Mouse (Mus musculus): ENCODE measurements at regions not wholly inside any gene's neighbourhood (a gene's known extent, or its start where the extent isn't known, plus 50 kb on each side); places are given as distances from the start of the nearest gene placed in this dataset.

- Histone ChIP-seq H3K27ac (replicated peaks; ENCODE audit: low read depth, low read length) (0 out of 2 replicates have a peak overlapping the region, but pooled peaks have one; percentile 3), H3K4me1 (ENCODE audit: control insufficient read depth, insufficient read depth, low read length) (no peaks in the 10 kb centered on the region), H3K9me3 (ENCODE audit: control insufficient read depth, low read length) (no peaks in the 10 kb centered on the region), H3K36me3 (ENCODE audit: control insufficient read depth, insufficient read depth, low read length) (no peaks in the 10 kb centered on the region), H3K4me2 (replicated peaks; ENCODE audit: low read depth, low read length, severe bottlenecking) (no peak overlapping the region), H3K4me3 (replicated peaks; ENCODE audit: low read length) (no peak overlapping the region), H3K9ac (ENCODE audit: low read depth, low read length, severe bottlenecking) (no peak overlapping the region), H3K27me3 (ENCODE audit: control insufficient read depth, insufficient read depth, low read length) (no peaks in the 10 kb centered on the region)
- DNase-seq (ENCODE audit: low spot score) (no peak), ATAC-seq (ENCODE audit: low FRiP score, low read depth) (no peak)
- 88% methylated on average over 5 of the region's 5 CpGs for WGBS
- no peak for TF ChIP-seq POLR2A (IDR thresholded peaks at IDR 0.05; ENCODE audit: borderline replicate concordance, extremely low read depth, insufficient read depth, insufficient read length)
Observed at GRCm38 (mm10) chr3:34908489-34908888, 258.3 kb downstream of the Sox2 start.

GRCm38 (mm10) chr3:34909350-34909749 lies 259.1 kb downstream of the Sox2 start:
- Histone ChIP-seq H3K4me1 (ENCODE audit: control insufficient read depth, insufficient read depth, low read length) (no peaks in the 10 kb centered on the region), H3K36me3 (ENCODE audit: control insufficient read depth, insufficient read depth, low read length) (no peaks in the 10 kb centered on the region), H3K27ac (replicated peaks; ENCODE audit: low read depth, low read length) (peak overlapping the region; percentile 3; the same call in 1 of the 2 replicates), H3K4me2 (replicated peaks; ENCODE audit: low read depth, low read length, severe bottlenecking) (no peak overlapping the region), H3K9ac (ENCODE audit: low read depth, low read length, severe bottlenecking) (no peak overlapping the region), H3K27me3 (ENCODE audit: control insufficient read depth, insufficient read depth, low read length) (no peaks in the 10 kb centered on the region), H3K9me3 (ENCODE audit: control insufficient read depth, low read length) (no peaks in the 10 kb centered on the region), H3K4me3 (replicated peaks; ENCODE audit: low read length) (no peak overlapping the region)
- DNase-seq (ENCODE audit: low spot score), result peak; percentile 48
- ATAC-seq (ENCODE audit: low FRiP score, low read depth), result no peak
- whole genome bisulfite sequencing, result 60% methylated on average over 3 of the region's 3 CpGs
- no peak for TF ChIP-seq POLR2A (IDR thresholded peaks at IDR 0.05; ENCODE audit: borderline replicate concordance, extremely low read depth, insufficient read depth, insufficient read length)

GRCm38 (mm10) chr3:34918326-34918932 lies 268.2 kb downstream of the Sox2 start:
- ATAC-seq (ENCODE audit: low FRiP score, low read depth) (peak; percentile 74; the same call in 1 of the 2 replicates), DNase-seq (ENCODE audit: low spot score) (peak; percentile 48)
- 11% methylated on average over 6 of the region's 6 CpGs for WGBS

GRCm38 (mm10) chr3:34920497-34920896 lies 270.3 kb downstream of the Sox2 start:
- DNase-seq (ENCODE audit: low spot score), result no peak
- Histone ChIP-seq H3K4me3 (replicated peaks; ENCODE audit: low read length) (no peak overlapping the region), H3K4me2 (replicated peaks; ENCODE audit: low read depth, low read length, severe bottlenecking) (no peak overlapping the region), H3K9me3 (ENCODE audit: control insufficient read depth, low read length) (no peaks in the 10 kb centered on the region), H3K36me3 (ENCODE audit: control insufficient read depth, insufficient read depth, low read length) (no peaks in the 10 kb centered on the region), H3K27me3 (ENCODE audit: control insufficient read depth, insufficient read depth, low read length) (no peaks in the 10 kb centered on the region), H3K27ac (replicated peaks; ENCODE audit: low read depth, low read length) (no peak overlapping the region), H3K9ac (ENCODE audit: low read depth, low read length, severe bottlenecking) (no peak overlapping the region), H3K4me1 (ENCODE audit: control insufficient read depth, insufficient read depth, low read length) (peaks cover 8% of the 10 kb centered on the region; the same call in 1 of the 2 replicates)
- ATAC-seq (ENCODE audit: low FRiP score, low read depth), result no peak
- no peak for TF ChIP-seq POLR2A (IDR thresholded peaks at IDR 0.05; ENCODE audit: borderline replicate concordance, extremely low read depth, insufficient read depth, insufficient read length)
- 77% methylated on average over 5 of the region's 5 CpGs for WGBS

More at GRCm38 (mm10) chr3:34918326-34918932, 268.2 kb downstream of the Sox2 start:
- Histone ChIP-seq H3K27me3 (ENCODE audit: control insufficient read depth, insufficient read depth, low read length) (no peaks in the 10 kb centered on the region), H3K4me2 (replicated peaks; ENCODE audit: low read depth, low read length, severe bottlenecking) (0 out of 2 replicates have a peak overlapping the region, but pooled peaks have one; percentile 2), H3K9ac (ENCODE audit: low read depth, low read length, severe bottlenecking) (no peak overlapping the region), H3K27ac (replicated peaks; ENCODE audit: low read depth, low read length) (no peak overlapping the region), H3K36me3 (ENCODE audit: control insufficient read depth, insufficient read depth, low read length) (no peaks in the 10 kb centered on the region), H3K9me3 (ENCODE audit: control insufficient read depth, low read length) (no peaks in the 10 kb centered on the region), H3K4me3 (replicated peaks; ENCODE audit: low read length) (no peak overlapping the region), H3K4me1 (ENCODE audit: control insufficient read depth, insufficient read depth, low read length) (peaks cover 8% of the 10 kb centered on the region; the same call in 1 of the 2 replicates)
- no peak for TF ChIP-seq POLR2A (IDR thresholded peaks at IDR 0.05; ENCODE audit: borderline replicate concordance, extremely low read depth, insufficient read depth, insufficient read length)

GRCm38 (mm10) chr3:34949867-34950266 lies 299.7 kb downstream of the Sox2 start:
- Histone ChIP-seq H3K27me3 (ENCODE audit: control insufficient read depth, insufficient read depth, low read length) (no peaks in the 10 kb centered on the region), H3K4me2 (replicated peaks; ENCODE audit: low read depth, low read length, severe bottlenecking) (no peak overlapping the region), H3K4me1 (ENCODE audit: control insufficient read depth, insufficient read depth, low read length) (no peaks in the 10 kb centered on the region), H3K27ac (replicated peaks; ENCODE audit: low read depth, low read length) (no peak overlapping the region), H3K9me3 (ENCODE audit: control insufficient read depth, low read length) (no peaks in the 10 kb centered on the region), H3K4me3 (replicated peaks; ENCODE audit: low read length) (no peak overlapping the region), H3K9ac (ENCODE audit: low read depth, low read length, severe bottlenecking) (no peak overlapping the region), H3K36me3 (ENCODE audit: control insufficient read depth, insufficient read depth, low read length) (no peaks in the 10 kb centered on the region)
- no peak for TF ChIP-seq POLR2A (IDR thresholded peaks at IDR 0.05; ENCODE audit: borderline replicate concordance, extremely low read depth, insufficient read depth, insufficient read length)
- no peak for DNase-seq (ENCODE audit: low spot score)
- ATAC-seq (ENCODE audit: low FRiP score, low read depth), result no peak
- 41% methylated on average over 3 of the region's 3 CpGs for WGBS

Data from limb, embryonic 14.5 days (tissue).